In genomic region chr2:84235641-84236040, GRCm38 (mm10) we compare ENCODE assay signal across 27 mouse cellular contexts.
"Had no signal": no experiment of that assay in that cellular context is flagged by ENCODE, and none has a peak within 500 bp of the region (broad histone marks: within the 10 kb centered on the region; RNA-seq: fewer than 3 reads in every experiment).

No protein-coding gene starts in this region.

- H3K36me3 ChIP-seq: embryonic facial prominence, embryonic 10.5 days; embryonic facial prominence, embryonic 12.5 days; embryonic facial prominence, embryonic 13.5 days; embryonic facial prominence, embryonic 15.5 days; forebrain, embryonic 10.5 days; forebrain, embryonic 12.5 days; forebrain, embryonic 15.5 days had no signal

- DNase-seq: cerebellum, adult 2 months; cerebellum, adult 8-10 months; cerebellum, adult 9-10 months; cerebellum, adult 9-11 months; cerebellum, postnatal 14 days; cerebellum, postnatal 25 days; cerebellum, postnatal 36 days; embryo, embryonic 11 days; forebrain, postnatal 0 days; gastrocnemius, adult 2 months; gastrocnemius, postnatal 10 days; gastrocnemius, postnatal 14 days; gastrocnemius, postnatal 25 days; gastrocnemius, postnatal 36 days; heart, adult 18-20 months; heart, adult 2 months had no signal

- H3K27me3 ChIP-seq: embryonic facial prominence, embryonic 12.5 days; embryonic facial prominence, embryonic 13.5 days; embryonic facial prominence, embryonic 15.5 days; forebrain, embryonic 12.5 days; forebrain, embryonic 13.5 days; forebrain, embryonic 15.5 days had no signal

- H3K4me1 ChIP-seq: embryonic facial prominence, embryonic 10.5 days; embryonic facial prominence, embryonic 12.5 days; embryonic facial prominence, embryonic 13.5 days; embryonic facial prominence, embryonic 15.5 days; forebrain, embryonic 10.5 days; forebrain, embryonic 12.5 days; forebrain, embryonic 13.5 days; forebrain, embryonic 15.5 days had no signal

- H3K4me2 ChIP-seq: embryonic facial prominence, embryonic 12.5 days; embryonic facial prominence, embryonic 13.5 days; embryonic facial prominence, embryonic 15.5 days; forebrain, embryonic 12.5 days; forebrain, embryonic 13.5 days; forebrain, embryonic 15.5 days had no signal

- H3K9me3 ChIP-seq: embryonic facial prominence, embryonic 10.5 days; embryonic facial prominence, embryonic 12.5 days; embryonic facial prominence, embryonic 13.5 days; embryonic facial prominence, embryonic 15.5 days; forebrain, embryonic 10.5 days; forebrain, embryonic 12.5 days; forebrain, embryonic 13.5 days; forebrain, embryonic 15.5 days had no signal

- H3K27ac ChIP-seq: embryonic facial prominence, embryonic 10.5 days; embryonic facial prominence, embryonic 12.5 days; embryonic facial prominence, embryonic 13.5 days; embryonic facial prominence, embryonic 15.5 days; forebrain, embryonic 10.5 days; forebrain, embryonic 12.5 days; forebrain, embryonic 13.5 days; forebrain, embryonic 15.5 days; gastrocnemius, adult 2 months; heart, adult 2 months had no signal

- H3K4me3 ChIP-seq: embryonic facial prominence, embryonic 10.5 days; embryonic facial prominence, embryonic 12.5 days; embryonic facial prominence, embryonic 13.5 days; embryonic facial prominence, embryonic 15.5 days; erythroblast, embryonic 14.5 days; forebrain, embryonic 10.5 days; forebrain, embryonic 12.5 days; forebrain, embryonic 13.5 days; forebrain, embryonic 15.5 days; gastrocnemius, adult 2 months; heart, adult 2 months had no signal

- ATAC-seq: forebrain, embryonic 13.5 days; forebrain, embryonic 14.5 days; forebrain, embryonic 15.5 days; forebrain, embryonic 16.5 days; forebrain, postnatal 0 days had no signal

- H3K9ac ChIP-seq: embryonic facial prominence, embryonic 12.5 days; embryonic facial prominence, embryonic 13.5 days; embryonic facial prominence, embryonic 15.5 days; forebrain, embryonic 12.5 days; forebrain, embryonic 13.5 days; forebrain, embryonic 15.5 days; forebrain, postnatal 0 days had no signal
